Mouse (Mus musculus): ENCODE data around the gene Nrd1.

- no peak for TF ChIP-seq CTCF (IDR thresholded peaks at IDR 0.05; ENCODE audit: control insufficient read depth, insufficient read depth, low read length)
- no peak for TF ChIP-seq POLR2A (IDR thresholded peaks at IDR 0.05; ENCODE audit: borderline replicate concordance, control insufficient read depth, low read depth, low read length)
These were observed 23.9 kb upstream of the Nrd1 start for GRCm38 (mm10) chr4:108976458-108977071.
